ENCODE assay signal across 14 mouse cellular contexts in genomic region chr3:22103986-22104515, GRCm38 (mm10).
"Had no signal": no experiment of that assay in that cellular context is flagged by ENCODE, and none has a peak within 500 bp of the region (broad histone marks: within the 10 kb centered on the region; RNA-seq: fewer than 3 reads in every experiment).

No protein-coding gene starts in this region.

- H3K27ac ChIP-seq: kidney, embryonic 15.5 days; limb, embryonic 15.5 days; liver, embryonic 12.5 days; midbrain, embryonic 13.5 days; neural tube, embryonic 13.5 days; stomach, embryonic 15.5 days had no signal

- H3K9ac ChIP-seq: kidney, embryonic 15.5 days; limb, embryonic 15.5 days; liver, embryonic 12.5 days; lung, embryonic 14.5 days; midbrain, embryonic 13.5 days; neural tube, embryonic 13.5 days; stomach, embryonic 15.5 days had no signal

- H3K4me3 ChIP-seq: kidney, embryonic 15.5 days; limb, embryonic 15.5 days; liver, embryonic 12.5 days; midbrain, embryonic 13.5 days; neural tube, embryonic 13.5 days; stomach, embryonic 15.5 days had no signal

- H3K4me2 ChIP-seq: kidney, embryonic 15.5 days; limb, embryonic 15.5 days; liver, embryonic 12.5 days; lung, embryonic 14.5 days; midbrain, embryonic 13.5 days; neural tube, embryonic 13.5 days; stomach, embryonic 15.5 days had no signal

- ATAC-seq: liver, embryonic 12.5 days; midbrain, embryonic 13.5 days had no signal

- H3K27me3 ChIP-seq: kidney, embryonic 15.5 days; limb, embryonic 15.5 days; liver, embryonic 12.5 days; midbrain, embryonic 13.5 days; neural tube, embryonic 13.5 days; stomach, embryonic 15.5 days had no signal

- H3K36me3 ChIP-seq: neural tube, embryonic 13.5 days; stomach, embryonic 15.5 days had no signal

- H3K9me3 ChIP-seq: kidney, embryonic 15.5 days; limb, embryonic 15.5 days; liver, embryonic 12.5 days; midbrain, embryonic 13.5 days; neural tube, embryonic 13.5 days; stomach, embryonic 15.5 days had no signal

- DNase-seq: kidney, adult 2 months; kidney, postnatal 14 days; layer of hippocampus, postnatal 36 days; left cerebral cortex, postnatal 4 days; lung, embryonic 14.5 days; lung, postnatal 10 days; thymus, adult 2 months; thymus, postnatal 25 days had no signal
